Mouse (Mus musculus): Measurements from ENCODE around the gene Calm3.

DNA sequence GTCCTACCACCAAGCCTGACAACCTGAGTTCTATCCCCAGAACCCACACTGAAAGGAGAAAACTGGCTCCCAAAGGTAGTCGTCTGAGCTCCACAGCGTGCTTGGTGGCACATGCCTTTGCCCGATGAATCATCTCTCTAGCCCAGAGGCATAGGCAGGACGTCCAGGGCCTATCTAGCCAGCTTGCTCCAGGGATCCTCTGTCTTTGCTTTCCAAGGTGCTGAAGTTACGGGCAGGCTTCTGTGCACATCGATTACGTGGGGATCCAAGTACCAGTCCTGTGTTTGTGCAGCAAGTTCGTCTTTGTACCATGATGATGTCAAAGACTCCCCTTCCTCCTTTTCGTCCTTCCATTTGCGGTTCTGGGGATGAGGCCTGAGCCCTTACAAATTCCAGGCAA lies 52.3 kb downstream of the Calm3 start:
- no peak for TF ChIP-seq CTCF (IDR thresholded peaks at IDR 0.05; ENCODE audit: low read depth, low read length)
- TF ChIP-seq POLR2A (IDR thresholded peaks at IDR 0.05; ENCODE audit: extremely low read depth, insufficient read depth, low read length): no peak
